Mouse (Mus musculus) kidney, adult 2 months (tissue): ENCODE results near the gene Rnf212b.

ENCODE experiments used
- CTCF ChIP-seq: fragments of 200-500 bp; conservative IDR thresholded peaks from 2 replicates; pipeline ENCODE4 v1.5.1; 2011; ENCODE audit warnings: low read depth, mild to moderate bottlenecking, control low read depth, low read length, moderate library complexity, mixed read lengths; ENCODE audit not compliant: insufficient read depth, insufficient read length
- POLR2A ChIP-seq: fragments of 200-500 bp; IDR thresholded peaks from one replicate; pipeline ENCODE4 v1.6.1; 2011; ENCODE audit warnings: low read depth, low read length, control low read depth

DNA sequence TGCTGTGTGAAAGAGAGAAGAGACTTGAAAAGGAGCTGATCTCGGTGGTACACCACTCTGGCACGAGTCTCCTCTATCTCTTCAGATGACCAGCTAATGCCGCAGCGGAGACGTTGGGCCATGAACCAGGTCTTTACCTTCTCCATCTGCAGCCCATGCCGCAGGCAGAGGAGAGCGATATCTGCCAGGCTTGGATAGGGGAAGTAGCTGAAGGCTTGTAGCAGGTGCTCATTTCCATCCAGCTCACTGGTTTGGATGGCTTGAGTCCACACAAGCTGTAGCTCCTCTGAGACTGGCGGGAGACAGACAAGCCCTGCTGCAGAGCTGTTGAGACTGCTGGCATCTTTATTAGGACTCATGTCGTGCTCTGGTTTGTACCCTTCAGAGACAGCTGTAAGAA lies 44.0 kb downstream of the Rnf212b start:
- no peak for TF ChIP-seq CTCF
- no peak for TF ChIP-seq POLR2A
